Mouse (Mus musculus) liver, embryonic 14.5 days (tissue): ENCODE results near the gene Ak5. TPM values are rescaled to one million over a fixed set of nuclear protein-coding genes. Genes with fewer than 3 reads are reported as not detected.

Source experiments
- ATAC-seq: fragments of 200-750 bp; cut with Nextera tagmentation; 2 replicates; pipeline ENCODE4 v1.8.0; 2017; ENCODE audit warnings: moderate number of reproducible peaks, mild to moderate bottlenecking, moderate library complexity; ENCODE audit not compliant: insufficient read depth
- DNase-seq, 3 experiments: peaks; one replicate each; pipeline ENCODE4 v3.0.0-alpha.2; 2012 to 2013; ENCODE audit warnings: low read depth in 3 of 3, low spot score in 3 of 3
- H3K27ac ChIP-seq: fragments of 300-500 bp; sonication (generic); 2 replicates; pipeline ENCODE4 v1.5.1; 2014; ENCODE audit warnings: moderate library complexity, mild to moderate bottlenecking, control low read depth, inconsistent platforms
- H3K27me3 ChIP-seq: fragments of 300-500 bp; sonication (generic); 2 replicates; pipeline ENCODE4 v1.6.1; 2014; ENCODE audit warnings: mild to moderate bottlenecking, low read length, moderate library complexity; ENCODE audit not compliant: control insufficient read depth, insufficient read depth
- H3K36me3 ChIP-seq: fragments of 300-500 bp; sonication (generic); replicated peaks from 2 replicates; pipeline ENCODE4 v1.6.1; 2014; ENCODE audit warnings: low read depth; ENCODE audit not compliant: control insufficient read depth, insufficient read depth
- H3K4me1 ChIP-seq, 2 experiments: fragments of 200-500 bp in 1 of 2; fragments of 300-500 bp in 1 of 2; sonication (generic) in 1 of 2; replicated peaks; 2 replicates each; pipeline ENCODE4 v1.6.1; 2012 to 2014; ENCODE audit warnings: antibody characterized with exemption in 1 of 2, inconsistent platforms in 1 of 2, low read length in 1 of 2; ENCODE audit not compliant: control insufficient read depth in 2 of 2, insufficient read depth in 2 of 2
- H3K4me2 ChIP-seq: fragments of 300-500 bp; sonication (generic); 2 replicates; pipeline ENCODE4 v1.6.1; 2014; ENCODE audit warnings: low read depth, mild to moderate bottlenecking, control low read depth, moderate library complexity
- H3K4me3 ChIP-seq, 2 experiments: fragments of 200-500 bp in 1 of 2; fragments of 300-500 bp in 1 of 2; sonication (generic) in 1 of 2; 2 replicates each; pipeline ENCODE4 v1.5.1; 2012 to 2014; ENCODE audit warnings: low read depth in 2 of 2, low read length in 2 of 2, mild to moderate bottlenecking in 2 of 2, control low read depth in 1 of 2, inconsistent platforms in 1 of 2, moderate library complexity in 1 of 2; ENCODE audit not compliant: insufficient read depth in 1 of 2
- H3K9ac ChIP-seq: fragments of 300-500 bp; sonication (generic); replicated peaks from 2 replicates; pipeline ENCODE4 v1.6.1; 2014; ENCODE audit warnings: mild to moderate bottlenecking, control low read depth, moderate library complexity
- H3K9me3 ChIP-seq: fragments of 300-500 bp; sonication (generic); 2 replicates; pipeline ENCODE4 v1.6.1; 2016; ENCODE audit warnings: low read length, mixed read lengths; ENCODE audit not compliant: control insufficient read depth
- CTCF ChIP-seq: IDR thresholded peaks from 2 replicates; pipeline ENCODE4 v1.5.1; 2016; ENCODE audit warnings: antibody characterized with exemption, low read depth, control low read depth
- EP300 ChIP-seq: IDR thresholded peaks from 2 replicates; pipeline ENCODE4 v1.6.1; 2016; ENCODE audit warnings: antibody characterized with exemption, low read depth
- WGBS: fragments of 180-500 bp; shearing (Covaris S2); extraction: QIAGEN DNeasy Blood & Tissue Kit; methylation state at CpG from one replicate; pipeline ENCODE4 v1.1.7; 2014; ENCODE audit not compliant: insufficient replicate concordance; 5-methylcytosine and 5-hydroxymethylcytosine counted together
- polyA plus RNA-seq, 2 experiments: library from polyadenylated mRNA; depleted of rRNA in 1 of 2; stranded (reverse) in 1 of 2; unstranded in 1 of 2; fragments of >200 nt; fragmentation: Nextera tagmentation in 1 of 2; extraction: Ambion mirVana in 1 of 2; gene quantifications; 2 replicates each; pipeline versions ENCODE4 v1.2.1 to v1.2.3; 2012 to 2014

Ak5 gene
- polyA plus RNA-seq, 2 experiments = 0.08 to 0.18 TPM

GRCm38 (mm10) chr3:152521054-152521453 is 147.1 kb downstream of the Ak5 start:
- Histone ChIP-seq H3K9me3 (no peaks in the 10 kb centered on the region), H3K36me3 (no peaks in the 10 kb centered on the region), H3K4me2 (no peak overlapping the region), H3K27ac (no peak overlapping the region), H3K4me3 (no peak overlapping the region), H3K4me1 (no peaks in the 10 kb centered on the region), H3K27me3 (no peaks in the 10 kb centered on the region), H3K9ac (no peak overlapping the region)
- ATAC-seq (no peak), DNase-seq (no peak)
- TF ChIP-seq CTCF = no peak
- no peak for TF ChIP-seq EP300
- WGBS = 69% methylated on average over 7 of the region's 7 CpGs

GRCm38 (mm10) chr3:152520074-152520473 is 148.1 kb downstream of the Ak5 start:
- H3K27ac ChIP-seq = no peak overlapping the region
- H3K9me3 ChIP-seq = no peaks in the 10 kb centered on the region
- 66% methylated on average over 3 of the region's 3 CpGs for WGBS
- H3K9ac ChIP-seq = no peak overlapping the region
- ATAC-seq (no peak), DNase-seq (no peak)
- TF ChIP-seq CTCF (no peak), EP300 (no peak)
- H3K27me3 ChIP-seq = no peaks in the 10 kb centered on the region
- H3K36me3 ChIP-seq = no peaks in the 10 kb centered on the region
- no peak overlapping the region for H3K4me3 ChIP-seq
- H3K4me2 ChIP-seq = no peak overlapping the region
- no peaks in the 10 kb centered on the region for H3K4me1 ChIP-seq

- TF ChIP-seq EP300 = no peak
- TF ChIP-seq CTCF = no peak
- Histone ChIP-seq H3K27ac (no peak overlapping the region), H3K9ac (no peak overlapping the region), H3K4me3 (no peak overlapping the region), H3K27me3 (no peaks in the 10 kb centered on the region), H3K4me2 (no peak overlapping the region), H3K36me3 (no peaks in the 10 kb centered on the region), H3K9me3 (no peaks in the 10 kb centered on the region), H3K4me1 (no peaks in the 10 kb centered on the region)
- no peak for DNase-seq
- no peak for ATAC-seq
- WGBS = 65% methylated on average over 10 of the region's 10 CpGs
Measured at GRCm38 (mm10) chr3:152519556-152519955, 148.6 kb downstream of the Ak5 start.

GRCm38 (mm10) chr3:152516569-152516968 is 151.6 kb downstream of the Ak5 start:
- no peaks in the 10 kb centered on the region for H3K4me1 ChIP-seq
- no peaks in the 10 kb centered on the region for H3K27me3 ChIP-seq
- no peak overlapping the region for H3K27ac ChIP-seq
- H3K4me3 ChIP-seq = no peak overlapping the region
- H3K9me3 ChIP-seq = no peaks in the 10 kb centered on the region
- DNase-seq (no peak), ATAC-seq (no peak)
- no peak overlapping the region for H3K9ac ChIP-seq
- H3K36me3 ChIP-seq = no peaks in the 10 kb centered on the region
- TF ChIP-seq CTCF = no peak
- TF ChIP-seq EP300 = no peak
- 56% methylated on average over 3 of the region's 3 CpGs for WGBS
- no peak overlapping the region for H3K4me2 ChIP-seq

- H3K27me3 ChIP-seq = no peaks in the 10 kb centered on the region
- DNase-seq = no peak
- H3K4me2 ChIP-seq = no peak overlapping the region
- H3K4me1 ChIP-seq = no peaks in the 10 kb centered on the region
- no peak for ATAC-seq
- 53% methylated on average over 6 of the region's 6 CpGs for WGBS
- no peak overlapping the region for H3K9ac ChIP-seq
- H3K4me3 ChIP-seq = no peak overlapping the region
- H3K9me3 ChIP-seq = no peaks in the 10 kb centered on the region
- no peak for TF ChIP-seq CTCF
- no peak for TF ChIP-seq EP300
- no peak overlapping the region for H3K27ac ChIP-seq
- no peaks in the 10 kb centered on the region for H3K36me3 ChIP-seq
Measured at GRCm38 (mm10) chr3:152515959-152516358, 152.2 kb downstream of the Ak5 start.

- DNase-seq = no peak
- no peak for TF ChIP-seq CTCF
- no peak for TF ChIP-seq EP300
- H3K36me3 ChIP-seq = no peaks in the 10 kb centered on the region
- no peaks in the 10 kb centered on the region for H3K9me3 ChIP-seq
- H3K27ac ChIP-seq = no peak overlapping the region
- 22% methylated on average over 2 of the region's 2 CpGs for WGBS
- no peak overlapping the region for H3K4me3 ChIP-seq
- H3K4me1 ChIP-seq = no peaks in the 10 kb centered on the region; a peak in 1 of 4 replicates
- H3K9ac ChIP-seq = no peak overlapping the region
- H3K27me3 ChIP-seq = no peaks in the 10 kb centered on the region
- no peak overlapping the region for H3K4me2 ChIP-seq
- no peak for ATAC-seq
Measured at GRCm38 (mm10) chr3:152512517-152512916, 155.6 kb downstream of the Ak5 start.
